Mouse (Mus musculus): ENCODE data around the gene Bet1l. TPM values are rescaled to one million over a fixed set of nuclear protein-coding genes. Genes with fewer than 3 reads are reported as not detected.
A peak's percentile ranks its signal among the peaks of the same experiment; 100 is the strongest.

Bet1l gene
- total and polyA plus RNA-seq, 2 experiments from 2014 or later = 19.1 to 49.9 TPM

- H3K27me3 ChIP-seq (ENCODE audit: insufficient read depth, low read length) = no peaks in the 10 kb centered on the region
Measured at GRCm38 (mm10) chr7:140834968-140835757, 22.2 kb downstream of the Bet1l start, which contains the start of gene Urah. Gene Urah (plus strand): TSS chr7:140835018.

DNA sequence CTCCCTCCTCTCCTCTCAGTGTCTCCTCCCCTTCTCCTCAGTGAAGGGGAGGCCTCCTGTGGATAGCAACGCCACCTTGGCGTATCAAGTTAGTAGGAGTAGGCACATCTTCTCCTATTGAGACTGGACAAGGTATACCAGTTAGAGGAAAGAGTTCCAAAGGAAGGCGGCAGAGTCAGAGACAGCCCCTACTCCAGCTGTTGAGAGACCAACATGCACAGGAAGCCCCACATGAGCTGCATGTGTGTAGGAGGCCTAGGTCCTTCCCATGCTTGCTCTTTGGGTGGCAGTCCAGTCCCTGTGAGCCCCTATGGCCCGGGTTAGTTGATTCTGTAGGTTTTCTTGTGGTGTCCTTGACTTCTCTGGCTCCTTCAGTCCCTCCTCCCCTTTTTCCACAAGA lies 24.0 kb downstream of the Bet1l start:
- no peak overlapping the region for H3K4me3 ChIP-seq (ENCODE audit: low read depth, low read length)
- no peak for TF ChIP-seq CTCF (IDR thresholded peaks at IDR 0.05)

More at GRCm38 (mm10) chr7:140834968-140835757, 22.2 kb downstream of the Bet1l start, which contains the start of gene Urah:
- no peak within 1 kb of the TSS for H3K4me2 ChIP-seq (ENCODE audit: low read depth, low read length, poor library complexity, severe bottlenecking)
- ATAC-seq (ENCODE audit: low FRiP score) (no peak), DNase-seq (ENCODE audit: low spot score) (no peak)
- no peaks in the 10 kb centered on the region for H3K36me3 ChIP-seq (ENCODE audit: insufficient read depth, low read length)
- H3K9me3 ChIP-seq (ENCODE audit: low read length) = no peaks in the 10 kb centered on the region
- H3K4me3 ChIP-seq (ENCODE audit: low read depth, low read length) = no peak within 1 kb of the TSS
- no peak within 1 kb of the TSS for H3K9ac ChIP-seq (replicated peaks; ENCODE audit: low read length, poor library complexity, severe bottlenecking)
- H3K27ac ChIP-seq (ENCODE audit: low read depth, low read length) = no peak within 1 kb of the TSS
- WGBS = 47% methylated on average over 20 of the region's 20 CpGs
- H3K4me1 ChIP-seq (ENCODE audit: insufficient read depth, low read length) = no peaks in the 10 kb centered on the region
- TF ChIP-seq CTCF (IDR thresholded peaks at IDR 0.05) = no peak

GRCm38 (mm10) chr7:140831447-140831846 lies 25.9 kb downstream of the Bet1l start:
- DNase-seq (ENCODE audit: low spot score) (no peak), ATAC-seq (ENCODE audit: low FRiP score) (no peak)
- Histone ChIP-seq H3K4me1 (ENCODE audit: insufficient read depth, low read length) (no peaks in the 10 kb centered on the region), H3K4me2 (ENCODE audit: low read depth, low read length, poor library complexity, severe bottlenecking) (no peak overlapping the region), H3K9ac (replicated peaks; ENCODE audit: low read length, poor library complexity, severe bottlenecking) (no peak overlapping the region), H3K4me3 (ENCODE audit: low read depth, low read length) (no peak overlapping the region), H3K9me3 (ENCODE audit: low read length) (no peaks in the 10 kb centered on the region), H3K27ac (ENCODE audit: low read depth, low read length) (no peak overlapping the region), H3K36me3 (ENCODE audit: insufficient read depth, low read length) (no peaks in the 10 kb centered on the region), H3K27me3 (ENCODE audit: insufficient read depth, low read length) (no peaks in the 10 kb centered on the region)
- 85% methylated on average over 6 of the region's 6 CpGs for WGBS
- no peak for TF ChIP-seq CTCF (IDR thresholded peaks at IDR 0.05)

More for the DNA sequence above, 24.0 kb downstream of the Bet1l start:
- no peak overlapping the region for H3K4me2 ChIP-seq (ENCODE audit: low read depth, low read length, poor library complexity, severe bottlenecking)
- no peaks in the 10 kb centered on the region for H3K9me3 ChIP-seq (ENCODE audit: low read length)
- H3K27ac ChIP-seq (ENCODE audit: low read depth, low read length) = no peak overlapping the region
- H3K36me3 ChIP-seq (ENCODE audit: insufficient read depth, low read length) = no peaks in the 10 kb centered on the region
- H3K27me3 ChIP-seq (ENCODE audit: insufficient read depth, low read length) = no peaks in the 10 kb centered on the region
- ATAC-seq (ENCODE audit: low FRiP score) (no peak), DNase-seq (ENCODE audit: low spot score) (no peak)
- 86% methylated on average over 4 of the region's 4 CpGs for WGBS
- no peak overlapping the region for H3K9ac ChIP-seq (replicated peaks; ENCODE audit: low read length, poor library complexity, severe bottlenecking)
- no peaks in the 10 kb centered on the region for H3K4me1 ChIP-seq (ENCODE audit: insufficient read depth, low read length)

GRCm38 (mm10) chr7:140828171-140828881 lies 29.1 kb downstream of the Bet1l start:
- 42% methylated on average over 8 of the region's 8 CpGs for whole genome bisulfite sequencing
- 0 out of 2 replicates have a peak, but pooled peaks have one; percentile 38 for ATAC-seq (ENCODE audit: low FRiP score)
- Histone ChIP-seq H3K36me3 (ENCODE audit: insufficient read depth, low read length) (no peaks in the 10 kb centered on the region), H3K27me3 (ENCODE audit: insufficient read depth, low read length) (no peaks in the 10 kb centered on the region), H3K9me3 (ENCODE audit: low read length) (no peaks in the 10 kb centered on the region), H3K27ac (ENCODE audit: low read depth, low read length) (no peak overlapping the region), H3K4me1 (ENCODE audit: insufficient read depth, low read length) (no peaks in the 10 kb centered on the region), H3K9ac (replicated peaks; ENCODE audit: low read length, poor library complexity, severe bottlenecking) (no peak overlapping the region), H3K4me3 (ENCODE audit: low read depth, low read length) (no peak overlapping the region), H3K4me2 (ENCODE audit: low read depth, low read length, poor library complexity, severe bottlenecking) (no peak overlapping the region)
- peak; percentile 87 for TF ChIP-seq CTCF (IDR thresholded peaks at IDR 0.05)
- peak; percentile 78 for DNase-seq (ENCODE audit: low spot score)

DNA sequence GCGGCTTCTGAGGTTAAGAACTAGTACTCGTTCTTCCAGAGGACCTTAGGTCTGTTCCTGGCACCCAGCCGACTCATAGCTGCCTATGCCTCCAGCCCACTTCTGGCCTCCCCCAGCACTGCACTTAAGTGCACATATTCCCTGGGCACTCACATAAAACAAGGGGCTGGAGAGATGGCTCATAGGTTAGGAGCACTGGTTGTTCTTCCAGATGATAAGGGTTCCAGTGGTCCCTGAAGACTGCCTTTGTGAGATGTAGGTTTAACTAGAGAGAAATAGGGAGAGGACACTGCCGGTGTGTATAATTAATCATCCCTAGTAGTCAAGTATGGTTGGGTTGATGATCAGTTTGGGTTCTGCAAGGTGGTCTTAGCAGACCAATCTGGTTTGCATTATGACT lies 34.6 kb downstream of the Bet1l start:
- H3K27me3 ChIP-seq (ENCODE audit: insufficient read depth, low read length) = no peaks in the 10 kb centered on the region
- H3K9me3 ChIP-seq (ENCODE audit: low read length) = no peaks in the 10 kb centered on the region
- DNase-seq (ENCODE audit: low spot score) (no peak), ATAC-seq (ENCODE audit: low FRiP score) (no peak)
- no peak for TF ChIP-seq CTCF (IDR thresholded peaks at IDR 0.05)
- H3K4me1 ChIP-seq (ENCODE audit: insufficient read depth, low read length) = no peaks in the 10 kb centered on the region
- no peaks in the 10 kb centered on the region for H3K36me3 ChIP-seq (ENCODE audit: insufficient read depth, low read length)
- no peak overlapping the region for H3K4me3 ChIP-seq (ENCODE audit: low read depth, low read length)
- no peak overlapping the region for H3K4me2 ChIP-seq (ENCODE audit: low read depth, low read length, poor library complexity, severe bottlenecking)
- 92% methylated on average over 4 of the region's 4 CpGs for WGBS
- H3K9ac ChIP-seq (replicated peaks; ENCODE audit: low read length, poor library complexity, severe bottlenecking) = no peak overlapping the region
- H3K27ac ChIP-seq (ENCODE audit: low read depth, low read length) = no peak overlapping the region
